Mouse (Mus musculus) megakaryocyte progenitor cell, adult 5-6 weeks (primary cell): ENCODE data around the gene Fgf18. TPM values are rescaled to one million over a fixed set of nuclear protein-coding genes. Genes with fewer than 3 reads are reported as not detected.
A peak's percentile ranks its signal among the peaks of the same experiment; 100 is the strongest.

Experiments
- ATAC-seq: replicated peaks from 2 replicates; pipeline ENCODE4 v1.8.0; 2016; ENCODE audit warnings: mild to moderate bottlenecking, moderate TSS enrichment, inconsistent platforms; ENCODE audit not compliant: poor library complexity
- total RNA-seq, 2 experiments: library from RNA; stranded (forward) in 1 of 2; stranded (reverse) in 1 of 2; fragments of 157-497, 149-512 nt in 1 of 2; fragments of 200-1000 nt in 1 of 2; gene quantifications; 2 replicates each; pipeline versions ENCODE4 v1.2.3 to v1.2.4; 2015 to 2017

Fgf18 gene
- total RNA-seq, 2 experiments from 2014 or later = not detected

GRCm38 (mm10) chr11:33119116-33119515 is 28.1 kb downstream of the Fgf18 start:
- no peak for ATAC-seq

DNA sequence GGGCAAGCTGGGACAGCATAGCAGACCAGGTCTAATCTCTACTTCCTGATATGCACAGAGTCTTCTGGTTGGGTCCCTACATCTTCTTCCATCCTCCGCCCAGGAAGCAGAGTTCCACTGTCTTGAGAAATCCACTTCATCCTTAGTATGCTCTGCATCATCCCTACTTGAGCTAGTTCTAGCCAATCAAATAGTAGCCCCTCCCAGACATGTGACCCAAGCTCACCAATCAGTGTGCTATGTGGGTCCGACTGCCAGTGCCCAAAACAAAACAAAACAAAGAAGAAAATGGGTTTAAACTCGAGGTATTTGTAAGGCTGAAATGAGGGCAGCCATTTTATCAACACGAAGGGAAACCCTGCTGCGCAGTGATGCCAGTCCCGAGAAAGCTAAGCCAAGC is 28.7 kb downstream of the Fgf18 start:
- ATAC-seq = no peak

GRCm38 (mm10) chr11:33115796-33116195 is 31.4 kb downstream of the Fgf18 start:
- ATAC-seq = no peak

DNA sequence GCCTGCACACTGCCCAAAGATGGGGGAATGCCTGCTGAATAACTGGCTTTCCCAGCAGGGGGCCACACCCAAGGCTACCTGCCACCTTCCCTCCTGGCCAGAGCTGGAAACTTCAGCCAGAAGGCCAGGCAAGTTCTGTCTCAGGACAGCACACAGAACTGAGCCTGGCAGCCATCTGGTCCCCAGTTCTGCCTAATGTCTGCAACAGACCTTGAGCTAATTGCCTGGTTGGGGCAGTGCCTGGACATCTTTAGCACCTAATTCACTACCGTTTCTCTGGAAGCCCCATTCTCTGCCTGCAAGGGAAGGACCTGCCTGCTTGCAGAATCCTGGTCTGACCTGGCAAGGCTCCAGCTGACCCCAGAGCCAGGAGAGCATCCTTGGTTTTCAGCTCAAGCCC is 34.8 kb downstream of the Fgf18 start:
- ATAC-seq = no peak

DNA sequence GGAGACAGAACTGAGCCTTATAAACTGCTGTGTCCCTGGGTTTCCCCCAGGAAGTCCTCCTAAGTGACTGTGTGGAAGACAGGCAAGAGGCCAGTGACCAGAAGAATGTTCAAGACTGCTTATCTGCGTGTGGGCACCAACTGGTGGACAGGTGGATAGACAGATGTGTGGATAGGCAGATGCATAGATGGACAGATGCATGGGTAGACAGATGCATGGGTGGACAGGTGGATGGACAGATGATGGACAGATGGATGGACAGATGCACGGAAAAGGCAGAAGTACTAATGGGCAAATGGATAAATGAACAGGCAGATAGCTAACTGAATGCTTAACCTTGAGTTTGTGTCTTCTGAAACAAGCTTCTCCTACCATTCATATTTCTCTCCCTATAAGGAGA is 37.1 kb downstream of the Fgf18 start:
- ATAC-seq = no peak

DNA sequence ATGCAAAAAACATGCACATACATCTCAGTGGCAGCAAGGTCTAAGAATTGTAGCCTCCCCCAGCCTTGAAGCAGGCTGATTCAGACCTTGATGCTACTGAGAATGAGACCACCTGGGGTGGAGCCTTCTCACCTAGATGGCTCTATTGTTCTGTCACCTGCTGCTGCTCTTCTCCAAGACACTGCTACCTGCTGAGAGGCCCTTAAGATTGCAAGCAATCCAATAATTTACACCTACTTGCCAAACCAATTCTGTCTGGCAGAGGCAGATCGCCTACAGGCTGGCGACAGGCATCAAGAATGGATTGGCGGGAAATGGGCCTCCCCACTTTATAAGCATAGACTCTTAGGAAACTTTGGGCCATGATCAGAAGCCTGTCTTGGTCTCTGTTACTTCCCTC is 39.7 kb downstream of the Fgf18 start:
- ATAC-seq = no peak

DNA sequence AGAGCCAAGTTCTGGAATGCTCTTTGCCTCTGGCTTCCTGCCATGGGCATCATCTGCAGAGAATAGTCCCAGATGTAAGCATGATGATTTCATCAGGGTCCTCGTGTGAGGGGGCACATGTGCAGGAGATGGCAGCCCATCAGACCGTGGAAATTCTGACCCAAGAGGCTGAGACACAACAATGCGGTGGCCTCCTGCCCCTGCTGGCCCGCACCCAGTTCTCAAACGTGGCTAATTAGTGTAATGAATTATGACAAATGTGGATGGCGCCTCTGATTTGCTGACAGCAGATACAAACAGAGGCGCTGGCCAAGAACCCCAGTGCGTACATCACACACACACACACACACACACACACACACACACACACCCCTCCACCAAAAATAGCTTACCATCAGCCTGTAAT is 42.3 kb downstream of the Fgf18 start:
- ATAC-seq = no peak

DNA sequence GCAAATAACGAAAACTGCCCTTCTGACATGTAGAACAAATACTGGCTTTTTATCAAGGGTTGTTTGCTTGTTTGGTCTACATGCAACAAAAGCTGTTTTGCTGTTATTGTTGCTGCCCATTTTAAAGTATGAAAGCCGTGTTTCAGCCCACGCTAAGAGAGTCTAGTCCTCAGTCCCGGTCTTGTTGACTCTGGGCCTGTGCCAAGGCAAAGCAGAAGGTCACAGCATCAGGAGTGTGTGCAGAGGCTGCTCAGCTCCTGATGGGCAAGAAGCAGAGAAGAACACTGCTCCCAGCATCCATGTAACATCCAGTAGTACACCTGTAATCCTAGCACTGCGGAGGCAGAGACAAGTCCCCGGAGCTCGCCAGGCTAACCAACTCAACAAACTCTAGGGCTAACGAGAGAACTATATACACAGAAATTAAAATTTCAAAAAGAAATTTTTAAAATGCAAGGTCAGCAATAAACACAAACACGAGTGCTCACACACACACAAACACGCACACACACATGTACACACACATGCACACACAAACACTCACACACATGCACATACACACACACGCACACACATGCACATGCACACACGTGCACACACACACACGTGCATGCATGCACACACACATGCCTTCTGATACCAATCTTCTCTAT is 43.8 kb downstream of the Fgf18 start:
- no peak for ATAC-seq

DNA sequence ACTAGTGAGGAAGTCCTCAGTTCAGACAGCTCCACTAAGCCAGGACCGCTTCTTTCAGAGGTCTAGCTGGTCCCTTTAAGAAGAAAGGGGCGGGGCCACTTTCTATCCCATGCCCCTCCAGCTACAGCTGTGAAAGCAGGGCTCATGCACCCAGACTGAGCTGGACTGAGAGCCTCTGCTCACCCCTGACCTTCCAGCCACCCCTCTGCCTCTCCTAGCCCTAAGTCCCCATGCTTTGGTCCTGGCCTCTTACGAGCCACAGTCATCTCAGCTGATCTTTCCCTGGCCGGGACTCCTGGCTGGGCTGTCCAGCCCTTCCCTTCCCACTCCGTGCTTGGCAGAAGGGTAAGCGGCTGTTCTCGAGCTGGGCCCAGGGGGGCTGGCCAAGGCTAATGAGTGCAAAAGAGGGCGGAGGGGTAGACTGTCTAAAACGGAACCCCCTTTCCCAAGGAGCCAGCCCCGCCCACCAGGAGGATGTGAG is 47.1 kb downstream of the Fgf18 start:
- ATAC-seq = no peak

- no peak for ATAC-seq
These were observed 47.8 kb downstream of the Fgf18 start for GRCm38 (mm10) chr11:33099425-33099824.

GRCm38 (mm10) chr11:33098446-33098845 is 48.8 kb downstream of the Fgf18 start:
- ATAC-seq = no peak

DNA sequence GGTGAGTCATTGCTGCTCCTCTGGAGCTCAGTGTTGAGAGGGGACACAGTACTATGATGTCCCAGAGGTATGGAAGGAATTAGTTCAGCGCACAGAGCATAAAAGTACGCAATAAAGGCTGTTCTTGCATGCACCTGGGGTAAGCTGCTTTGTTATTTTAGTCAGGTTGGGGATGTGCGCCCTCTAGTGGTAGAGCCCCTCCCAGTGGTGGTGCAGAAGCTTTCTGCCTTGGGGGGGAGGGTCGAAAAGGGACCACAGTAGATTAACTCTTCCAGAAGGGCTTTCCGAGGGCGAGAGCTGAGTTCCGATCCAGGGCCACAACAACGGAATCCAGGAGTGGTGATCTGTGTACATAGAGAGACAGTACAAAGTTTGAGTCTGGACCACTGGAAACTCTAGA is 49.3 kb downstream of the Fgf18 start:
- ATAC-seq = 0 out of 2 replicates have a peak, but pooled peaks have one; percentile 39

DNA sequence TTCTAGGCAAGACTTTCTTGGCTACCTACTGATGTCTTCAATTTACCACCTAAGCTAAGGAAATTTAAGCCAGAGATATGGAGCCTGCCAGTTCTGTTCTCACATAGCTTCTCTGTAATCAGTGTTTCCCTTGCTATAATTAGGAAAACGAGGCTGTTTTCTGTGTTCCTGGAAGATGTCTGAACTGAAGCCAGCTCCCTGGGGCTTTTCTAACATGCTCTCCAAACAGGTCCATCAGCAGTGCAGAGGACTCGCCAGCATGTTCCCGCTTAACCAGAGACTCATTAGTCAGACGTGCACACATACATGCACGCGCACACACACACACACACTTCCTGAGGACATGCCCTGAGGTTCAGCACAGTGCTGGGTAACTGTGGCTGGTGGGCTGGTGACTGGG is 57.3 kb downstream of the Fgf18 start:
- no peak for ATAC-seq

DNA sequence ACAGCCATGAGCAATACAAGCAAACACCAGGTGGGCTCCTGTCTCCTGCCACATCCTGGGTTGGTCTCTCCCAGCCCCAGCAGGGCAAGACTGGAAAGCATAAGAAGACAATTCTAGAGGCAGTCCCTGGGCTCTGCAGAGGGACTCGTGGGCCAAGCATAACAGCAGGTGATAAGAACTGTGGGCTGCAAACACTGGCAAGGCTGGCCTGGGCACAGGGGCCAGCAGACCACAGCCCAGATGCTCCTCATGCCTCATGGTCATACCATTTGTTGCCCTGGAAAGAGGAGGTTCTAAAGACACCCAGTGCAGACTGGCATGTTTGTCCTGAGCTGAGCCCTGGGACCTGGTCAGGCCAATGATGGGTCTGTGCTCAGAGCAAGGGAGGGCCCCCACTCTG is 59.0 kb downstream of the Fgf18 start:
- no peak for ATAC-seq

DNA sequence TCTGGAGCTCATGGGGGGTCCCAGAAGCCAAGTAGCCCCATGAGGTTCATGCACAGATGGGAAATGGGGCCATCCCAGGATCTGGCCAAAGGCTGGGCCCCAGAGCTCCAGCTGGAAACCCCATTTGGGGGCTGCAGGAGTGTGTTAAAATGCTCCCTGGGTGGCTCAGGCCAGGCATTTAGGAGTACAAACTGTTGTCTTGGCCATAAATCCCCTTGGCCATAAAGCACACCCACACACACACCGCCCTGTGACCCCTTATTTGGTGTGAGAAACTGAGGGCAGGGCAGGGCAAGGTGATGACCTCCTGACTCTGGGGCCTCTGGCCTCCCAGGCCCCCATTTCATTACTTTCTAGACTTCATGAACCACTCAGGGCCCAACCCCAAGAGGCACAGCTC is 61.2 kb downstream of the Fgf18 start:
- no peak for ATAC-seq

- ATAC-seq = no peak
These were observed 61.7 kb downstream of the Fgf18 start for GRCm38 (mm10) chr11:33085514-33085913.

DNA sequence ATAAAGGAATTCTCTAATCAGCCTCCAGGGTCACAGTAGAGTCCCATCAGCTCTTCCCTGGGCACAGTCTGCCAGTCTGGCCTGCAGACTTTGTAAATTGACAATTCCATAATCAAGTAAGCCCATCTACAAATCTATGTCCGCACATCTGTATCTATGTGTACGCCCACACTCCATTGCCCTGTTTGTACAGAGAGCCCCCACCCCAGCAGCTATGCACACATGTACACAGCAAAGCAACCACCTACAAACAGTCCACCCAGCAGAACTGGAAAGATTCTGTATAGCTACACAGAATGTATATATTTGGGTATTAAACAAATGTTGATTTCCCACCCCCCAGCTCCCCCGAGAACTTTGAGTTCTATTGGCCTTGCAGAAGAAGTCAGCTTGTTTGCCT is 62.1 kb downstream of the Fgf18 start:
- no peak for ATAC-seq

DNA sequence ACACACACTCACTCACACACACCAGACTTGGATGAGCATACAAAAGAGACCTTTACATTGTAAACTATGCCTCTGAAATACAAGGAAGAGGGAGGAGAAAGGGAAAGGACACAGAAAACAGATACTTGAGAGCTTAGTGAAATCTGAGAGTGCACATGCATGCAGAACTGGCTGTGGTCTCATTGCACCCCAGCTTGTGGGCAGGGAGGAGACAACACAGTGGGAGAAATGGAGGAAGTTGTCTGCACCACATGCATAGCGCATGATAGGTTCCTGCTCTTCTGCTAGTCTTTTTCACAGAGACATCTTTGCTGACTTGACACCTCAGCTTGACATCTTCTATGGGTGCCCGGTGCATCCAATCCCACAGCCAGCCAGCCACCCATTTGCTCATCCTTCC is 63.2 kb downstream of the Fgf18 start:
- ATAC-seq = no peak

DNA sequence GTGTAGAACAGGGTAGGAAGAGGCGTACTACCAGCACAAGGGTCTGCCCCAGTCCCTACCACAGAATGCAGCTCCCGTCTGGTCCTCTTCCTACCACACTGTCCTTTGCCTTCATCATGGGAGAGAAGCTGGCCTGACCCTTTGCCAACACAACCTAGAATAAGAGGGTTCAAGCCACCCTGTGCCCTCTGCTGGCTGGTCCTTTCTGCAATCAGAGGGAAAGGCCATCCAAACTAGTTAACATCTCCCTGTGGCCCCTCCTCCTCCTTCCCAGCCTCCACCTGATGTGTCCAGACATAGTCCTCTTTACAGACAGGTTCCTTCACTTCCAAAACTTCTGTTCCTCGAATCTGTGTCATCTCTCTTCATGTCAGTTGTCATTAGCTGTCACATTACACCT is 66.0 kb downstream of the Fgf18 start:
- no peak for ATAC-seq

DNA sequence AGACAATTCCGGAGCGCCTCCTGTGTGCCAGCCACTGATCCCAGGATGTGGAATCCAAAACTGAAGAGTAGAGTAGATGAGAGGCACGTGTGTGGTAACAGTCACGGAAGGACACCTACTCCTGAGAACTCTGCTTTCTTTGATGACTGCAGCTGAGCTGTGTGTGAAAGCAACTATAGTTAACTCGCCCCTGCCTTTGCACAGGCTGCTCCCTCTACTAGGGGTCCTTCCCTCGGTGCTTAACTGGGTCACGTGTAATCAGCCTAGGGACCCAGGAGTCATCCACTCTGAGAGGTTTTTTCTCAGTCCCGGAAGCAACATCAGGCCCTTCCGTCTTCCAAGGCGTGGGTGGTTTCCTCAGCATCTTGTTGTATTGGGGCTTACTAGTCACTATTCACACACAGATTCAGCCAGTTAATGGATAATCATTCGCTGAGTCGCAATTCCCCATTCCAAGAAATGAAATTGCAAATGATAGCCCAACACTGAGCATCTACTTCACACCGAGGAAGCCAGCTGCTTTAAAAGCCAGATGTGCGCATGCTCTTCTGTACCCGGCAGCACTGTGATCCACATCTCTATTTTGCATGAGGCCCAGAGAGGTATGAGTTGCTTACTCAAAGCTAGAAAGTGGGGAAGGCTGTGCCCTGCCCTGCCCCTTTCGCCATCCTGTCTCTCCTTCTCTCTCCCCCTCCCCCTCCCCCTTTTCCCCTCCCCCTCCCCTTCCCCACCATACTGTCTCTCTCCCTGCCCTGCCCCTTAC is 67.0 kb downstream of the Fgf18 start:
- no peak for ATAC-seq

- no peak for ATAC-seq
These were observed 67.8 kb downstream of the Fgf18 start for GRCm38 (mm10) chr11:33079424-33079823.

DNA sequence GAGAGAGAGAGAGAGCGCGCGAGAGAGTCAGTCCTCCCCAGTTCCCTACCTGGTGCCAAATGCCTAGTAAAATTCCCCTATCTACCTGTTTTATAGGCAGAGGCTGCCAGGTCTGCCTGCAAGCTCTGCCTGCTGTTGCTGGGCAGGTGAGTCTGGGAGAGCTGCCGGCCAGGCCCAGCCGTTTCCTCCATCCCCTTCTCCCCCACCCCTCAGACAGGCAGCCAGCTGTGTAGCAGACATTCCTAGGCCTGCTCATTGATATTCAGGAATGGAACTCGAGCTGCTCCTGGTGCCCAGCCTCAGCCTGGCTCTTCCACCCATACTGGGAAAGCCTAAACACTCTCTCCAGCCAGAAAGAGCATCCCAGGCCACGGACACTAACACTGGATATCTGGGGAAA is 69.2 kb downstream of the Fgf18 start:
- no peak for ATAC-seq

DNA sequence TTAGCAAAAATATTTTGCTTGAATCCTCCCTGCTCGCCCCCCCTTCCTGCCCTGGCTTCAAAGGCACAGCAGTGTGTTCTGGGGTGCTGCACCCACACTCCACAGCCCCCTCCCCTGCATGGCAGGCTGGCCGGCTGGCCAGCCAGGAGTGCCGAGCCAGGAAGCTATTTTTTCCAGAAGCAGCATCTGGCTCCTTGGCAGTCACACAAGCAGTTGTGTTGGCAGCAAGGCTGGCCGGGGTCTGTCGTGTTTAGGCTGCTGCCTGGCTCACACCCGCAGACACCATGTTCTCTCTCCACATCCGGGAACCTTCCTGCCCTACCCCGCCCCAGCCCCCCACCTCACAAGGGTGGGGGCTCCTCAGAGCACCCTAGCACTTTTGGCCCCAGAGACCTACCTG is 71.9 kb downstream of the Fgf18 start:
- no peak for ATAC-seq
